Mouse (Mus musculus) adrenal gland, postnatal 25 days (tissue): ENCODE data around the gene Poln. TPM values are rescaled to one million over a fixed set of nuclear protein-coding genes. Genes with fewer than 3 reads are reported as not detected.
A peak's percentile ranks its signal among the peaks of the same experiment; 100 is the strongest.

Source experiments
- DNase-seq: peaks from one replicate; pipeline ENCODE4 v3.0.0; 2021; ENCODE audit warnings: mixed read lengths
- total RNA-seq: library from RNA; stranded (reverse); gene quantifications from 2 replicates; pipeline ENCODE4 v1.2.3, GENCODE M21; 2021

Poln gene
- total RNA-seq, 1 experiment from 2014 or later: 13.0 TPM

GRCm38 (mm10) chr5:33983309-33984121 is 185.7 kb downstream of the Poln start, which contains the start of gene Gm1673:
TSS of gene Gm1673 (plus strand) at chr5:33983433.
- DNase-seq: peak; percentile 92

GRCm38 (mm10) chr5:33982731-33983259 is 186.5 kb downstream of the Poln start:
- no peak for DNase-seq

GRCm38 (mm10) chr5:33976267-33976666 is 193.0 kb downstream of the Poln start:
- no peak for DNase-seq

GRCm38 (mm10) chr5:33974736-33975135 is 194.5 kb downstream of the Poln start:
- DNase-seq: no peak

- DNase-seq: no peak
These were observed 209.9 kb downstream of the Poln start for GRCm38 (mm10) chr5:33959382-33959781.

Other genes starting within 250 kb of the Poln start
- gene Nelfa, start 233.0 kb downstream of the Poln start, total RNA-seq: 18.7 and 23.8 TPM in 2 replicates
- 7.8 and 21.8 TPM in 2 replicates for gene Gm1673, start 186.0 kb downstream of the Poln start, total RNA-seq
- 13.2 and 14.1 TPM in 2 replicates for gene Nat8l, start 173.5 kb downstream of the Poln start, total RNA-seq
- 10.1 and 12.5 TPM in 2 replicates for gene Haus3, start 79 bp upstream of the Poln start, total RNA-seq
- 144 and 161 TPM in 2 replicates for gene Mxd4, start 18.3 kb upstream of the Poln start, total RNA-seq
- 0.70 TPM in 1 of 2 replicates, not detected in the other for gene Zfyve28, start 119.0 kb upstream of the Poln start, total RNA-seq
- gene Cfap99, start 119.2 kb upstream of the Poln start, total RNA-seq: not detected in 2 replicates
- 92.9 and 94.1 TPM in 2 replicates for gene Rnf4, start 166.8 kb upstream of the Poln start, total RNA-seq
- 38.0 and 38.3 TPM in 2 replicates for gene Fam193a, start 200.5 kb upstream of the Poln start, total RNA-seq